9 mouse cellular contexts compared by ENCODE assay signal in the genomic region with DNA sequence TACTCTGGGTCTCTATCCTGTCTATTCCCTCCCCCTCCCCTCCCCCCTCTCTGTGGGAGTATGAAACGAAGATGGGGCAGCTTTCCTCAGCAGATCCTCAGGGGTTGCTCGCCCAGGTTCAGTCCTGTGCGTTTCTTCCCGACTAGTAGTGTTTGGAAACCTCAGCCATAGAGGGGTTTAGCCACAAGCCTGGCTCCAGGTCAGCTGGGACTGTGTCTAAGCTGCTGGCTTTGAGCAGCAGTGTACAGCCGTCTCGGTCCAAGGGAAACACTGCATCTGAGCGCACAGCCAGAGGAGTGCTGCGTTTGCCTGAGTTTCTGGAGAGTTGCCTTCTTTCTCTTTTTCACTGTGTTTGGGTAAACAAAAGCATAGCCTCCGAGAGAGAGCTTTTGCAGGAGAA.
DNase-seq lines count a peak whose midpoint lies in the region; ATAC-seq and TF ChIP-seq lines count a peak whose summit lies in the region.
"Had no signal": no experiment of that assay in that cellular context is flagged by ENCODE, and none has a peak within 500 bp of the region (broad histone marks: within the 10 kb centered on the region; RNA-seq: fewer than 3 reads in every experiment).

No protein-coding gene starts in this region.

- TF ChIP-seq POLR2A in liver, adult 2 months (IDR thresholded peaks at IDR 0.05; ENCODE audit: extremely low read depth, insufficient read depth, low read length): no peak
- TF ChIP-seq POLR2A in thymus, adult 2 months (IDR thresholded peaks at IDR 0.05; ENCODE audit: control insufficient read depth, extremely low read depth, insufficient read depth, low read length, poor library complexity): no peak

- no peaks in the 10 kb centered on the region for H3K79me2 ChIP-seq in liver, adult 2 months (ENCODE audit: control insufficient read depth, insufficient read depth, low read length)

- ATAC-seq in liver, postnatal 0 days: no peak

- no peak overlapping the region for H3K4me2 ChIP-seq in liver, postnatal 0 days (ENCODE audit: low read depth, low read length)

- no peaks in the 10 kb centered on the region for H3K9me3 ChIP-seq in liver, postnatal 0 days (ENCODE audit: low read length)
- H3K9me3 ChIP-seq in forebrain, embryonic 10.5 days: no peaks in the 10 kb centered on the region
- H3K9me3 ChIP-seq in limb, embryonic 10.5 days (replicated peaks): no peaks in the 10 kb centered on the region

- H3K4me1 ChIP-seq in liver, adult 2 months (ENCODE audit: control insufficient read depth, insufficient read depth, low read length): 0 out of 2 replicates have a peak, but pooled peaks cover 3% of the 10 kb centered on the region
- H3K4me1 ChIP-seq in liver, postnatal 0 days (ENCODE audit: insufficient read depth): no peaks in the 10 kb centered on the region
- H3K4me1 ChIP-seq in forebrain, embryonic 10.5 days: peaks cover 16% of the 10 kb centered on the region
- peaks cover 14% of the 10 kb centered on the region for H3K4me1 ChIP-seq in limb, embryonic 10.5 days
- peaks cover 13% of the 10 kb centered on the region for H3K4me1 ChIP-seq in thymus, adult 2 months (replicated peaks; ENCODE audit: control insufficient read depth, insufficient read depth, low read length)

- H3K9ac ChIP-seq in liver, adult 2 months (ENCODE audit: low read depth, low read length): no peak overlapping the region
- H3K9ac ChIP-seq in liver, postnatal 0 days (replicated peaks): no peak overlapping the region; the same call in 1 of the 2 replicates

- no peaks in the 10 kb centered on the region for H3K27me3 ChIP-seq in liver, adult 2 months (ENCODE audit: control insufficient read depth, insufficient read depth, low read length)
- H3K27me3 ChIP-seq in liver, postnatal 0 days (ENCODE audit: insufficient read depth, low read length): no peaks in the 10 kb centered on the region
- no peaks in the 10 kb centered on the region for H3K27me3 ChIP-seq in forebrain, embryonic 10.5 days (ENCODE audit: poor library complexity, severe bottlenecking)
- H3K27me3 ChIP-seq in limb, embryonic 10.5 days (ENCODE audit: low read depth, poor library complexity, severe bottlenecking): no peaks in the 10 kb centered on the region
- H3K27me3 ChIP-seq in thymus, adult 2 months (ENCODE audit: control insufficient read depth, insufficient read depth, low read length): no peaks in the 10 kb centered on the region

- no peak overlapping the region for H3K4me3 ChIP-seq in liver, adult 2 months (ENCODE audit: insufficient read depth, low read depth, low read length)
- no peak overlapping the region for H3K4me3 ChIP-seq in liver, postnatal 0 days (ENCODE audit: low read depth, low read length)
- H3K4me3 ChIP-seq in forebrain, embryonic 10.5 days: peak overlapping the region; percentile 27; the same call in 1 of the 2 replicates
- peak overlapping the region; percentile 18; the same call in 1 of the 2 replicates for H3K4me3 ChIP-seq in limb, embryonic 10.5 days
- H3K4me3 ChIP-seq in thymus, adult 2 months (ENCODE audit: control insufficient read depth, insufficient read depth, low read length): no peak overlapping the region

- TF ChIP-seq CTCF in liver, adult 2 months (IDR thresholded peaks at IDR 0.05; ENCODE audit: low read depth, low read length): no peak
- TF ChIP-seq CTCF in liver, postnatal 0 days (IDR thresholded peaks at IDR 0.05; ENCODE audit: low read depth): no peak
- no peak for TF ChIP-seq CTCF in thymus, adult 2 months (IDR thresholded peaks at IDR 0.05; ENCODE audit: borderline replicate concordance, control insufficient read depth, extremely low read depth, insufficient read depth, low read length, poor library complexity)

- 49% methylated on average over 9 of the region's 9 CpGs for WGBS in liver, adult 2 months
- 51% methylated on average over 9 of the region's 9 CpGs for WGBS in liver, postnatal 0 days (ENCODE audit: insufficient replicate concordance)
- WGBS in forebrain, embryonic 10.5 days: 25% methylated on average over 9 of the region's 9 CpGs
- WGBS in limb, embryonic 10.5 days: 37% methylated on average over 9 of the region's 9 CpGs
- WGBS in thymus, adult 2 months: 80% methylated on average over 9 of the region's 9 CpGs

- intact Hi-C loops in heart, postnatal 36 days (cut with DNase I): no loop called here

- TF ChIP-seq EP300 in liver, postnatal 0 days (IDR thresholded peaks at IDR 0.05; ENCODE audit: low read depth): no peak

- H3K36me3 ChIP-seq in liver, adult 2 months (ENCODE audit: control insufficient read depth, insufficient read depth, low read length): no peaks in the 10 kb centered on the region
- H3K36me3 ChIP-seq in liver, postnatal 0 days (replicated peaks; ENCODE audit: insufficient read depth, low read length): no peaks in the 10 kb centered on the region
- no peaks in the 10 kb centered on the region for H3K36me3 ChIP-seq in forebrain, embryonic 10.5 days (replicated peaks)
- no peaks in the 10 kb centered on the region for H3K36me3 ChIP-seq in limb, embryonic 10.5 days
- H3K36me3 ChIP-seq in thymus, adult 2 months (ENCODE audit: control insufficient read depth, insufficient read depth, low read length): peaks cover 46% of the 10 kb centered on the region
- H3K36me3 ChIP-seq: G1E had no signal

- H3K27ac ChIP-seq in liver, adult 2 months (replicated peaks; ENCODE audit: insufficient read depth, low read depth, low read length): no peak overlapping the region
- no peak overlapping the region for H3K27ac ChIP-seq in liver, postnatal 0 days (ENCODE audit: low read depth)
- H3K27ac ChIP-seq in forebrain, embryonic 10.5 days: peak overlapping the region; percentile 0; the same call in 1 of the 2 replicates
- no peak overlapping the region for H3K27ac ChIP-seq in limb, embryonic 10.5 days
- no peak overlapping the region for H3K27ac ChIP-seq in thymus, adult 2 months (ENCODE audit: control insufficient read depth, insufficient read depth, low read length)

- peak; percentile 53 for DNase-seq in liver, adult 2 months (ENCODE audit: extremely low read depth, low read depth, low spot score)
- no peak for DNase-seq in liver, postnatal 0 days
- peak; percentile 23 for DNase-seq in forebrain, embryonic 10.5 days (ENCODE audit: extremely low spot score, low spot score)
- peak; percentile 32 to 47 for DNase-seq in heart, postnatal 36 days
- DNase-seq in limb, embryonic 10.5 days (ENCODE audit: low spot score): no peak
- DNase-seq in thymus, adult 2 months: no peak
- no peak for DNase-seq in natural killer cell, adult 2 months (ENCODE audit: low spot score in 2 of 2)
- DNase-seq in yolk sac, embryonic 10.5 days (ENCODE audit: low spot score): no peak

Comparison
In these comparisons a context has a peak if more than half of its experiments do, and no peak if none do; other contexts are left out.
1. DNase-seq: peak in liver, adult 2 months (single experiment), forebrain, embryonic 10.5 days (single experiment) and heart, postnatal 36 days (2 of 2); none in liver, postnatal 0 days (single experiment), limb, embryonic 10.5 days (single experiment), thymus, adult 2 months (single experiment), natural killer cell, adult 2 months (0 of 2) and yolk sac, embryonic 10.5 days (single experiment).
2. H3K4me3 ChIP-seq: peak in forebrain, embryonic 10.5 days (single experiment) and limb, embryonic 10.5 days (single experiment); none in liver, adult 2 months (single experiment), liver, postnatal 0 days (single experiment) and thymus, adult 2 months (single experiment).